Mouse (Mus musculus): ENCODE measurements around the gene Popdc3. TPM values are rescaled to one million over a fixed set of nuclear protein-coding genes. Genes with fewer than 3 reads are reported as not detected.
"Not testable (repeated sequence)": the region's sequence is repeated elsewhere in the genome, so short reads cannot be mapped to it uniquely, and the experiment has no call there.

Gene Popdc3
- total RNA-seq, 2 experiments from 2014 or later, result 0.23 to 0.82 TPM

- no peak for DNase-seq
Observed at GRCm38 (mm10) chr10:45314865-45315264, 137.0 kb downstream of the Popdc3 start.

GRCm38 (mm10) chr10:45318922-45319321 lies 141.0 kb downstream of the Popdc3 start:
- DNase-seq, result no peak

- DNase-seq, result no peak
Observed at GRCm38 (mm10) chr10:45320296-45320695, 142.4 kb downstream of the Popdc3 start.

GRCm38 (mm10) chr10:45324159-45324558 lies 146.3 kb downstream of the Popdc3 start:
- DNase-seq, result no peak

- DNase-seq, result no peak
Observed at GRCm38 (mm10) chr10:45328196-45329000, 150.5 kb downstream of the Popdc3 start.

- DNase-seq, result no peak
Observed at GRCm38 (mm10) chr10:45334925-45335324, 157.0 kb downstream of the Popdc3 start.

- DNase-seq, result peak; percentile 7 to 8
Observed at GRCm38 (mm10) chr10:45335434-45336422, 157.8 kb downstream of the Popdc3 start, which contains the start of gene Bves. Gene Bves (plus strand): TSS chr10:45335772.

- DNase-seq, result no peak
Observed at GRCm38 (mm10) chr10:45339106-45339505, 161.2 kb downstream of the Popdc3 start.

- no peak for DNase-seq
Observed at GRCm38 (mm10) chr10:45344381-45344780, 166.5 kb downstream of the Popdc3 start.

GRCm38 (mm10) chr10:45345217-45345616 lies 167.3 kb downstream of the Popdc3 start:
- no peak for DNase-seq

- not testable (repeated sequence) for DNase-seq
Observed at GRCm38 (mm10) chr10:45348143-45348542, 170.2 kb downstream of the Popdc3 start.

- no peak for DNase-seq
Observed at GRCm38 (mm10) chr10:45356091-45356490, 178.2 kb downstream of the Popdc3 start.

GRCm38 (mm10) chr10:45363396-45363795 lies 185.5 kb downstream of the Popdc3 start:
- DNase-seq, result no peak

GRCm38 (mm10) chr10:45366987-45367705 lies 189.2 kb downstream of the Popdc3 start:
- no peak for DNase-seq

Other genes starting within 250 kb of the Popdc3 start
- 10 to 100 TPM; 20.6 to 26.0 TPM for gene Prep, start 110.9 kb upstream of the Popdc3 start, total RNA-seq (2021)
- gene Bves, start 157.7 kb downstream of the Popdc3 start, total RNA-seq (2021), result under 1 TPM; 0.20 to 0.26 TPM

Measured in adrenal gland, postnatal 36 days (tissue).